Mouse (Mus musculus) E14TG2a.4 (cell line): ENCODE results near the gene Scamp1.

Experiments used
- CTCF ChIP-seq: conservative IDR thresholded peaks from 2 replicates; pipeline ENCODE4 v1.5.1; 2014; ENCODE audit warnings: low read length
- NANOG ChIP-seq: IDR thresholded peaks from 2 replicates; pipeline ENCODE4 v1.6.1; 2014; ENCODE audit warnings: borderline replicate concordance, low read length, mixed read lengths
- POU5F1 ChIP-seq: IDR thresholded peaks from 2 replicates; pipeline ENCODE4 v1.6.1; 2014; ENCODE audit warnings: low read length, borderline replicate concordance

GRCm38 (mm10) chr13:94174577-94175279 is 110.9 kb downstream of the Scamp1 start:
- TF ChIP-seq CTCF (no peak), POU5F1 (no peak), NANOG (no peak)
